17 mouse cellular contexts compared by ENCODE assay signal in genomic region chr11:98253807-98254206, GRCm38 (mm10).
"Had no signal": no experiment of that assay in that cellular context is flagged by ENCODE, and none has a peak within 500 bp of the region (broad histone marks: within the 10 kb centered on the region; RNA-seq: fewer than 3 reads in every experiment).

No protein-coding gene starts in this region.

- DNase-seq: left cerebral cortex, postnatal 4 days; liver; liver, embryonic 13.5 days; liver, postnatal 0 days; lung, adult 18-20 months; lung, adult 2 months; lung, embryonic 14.5 days; lung, postnatal 10 days; lung, postnatal 14 days; lung, postnatal 36 days; lung, postnatal 4 days; midbrain, embryonic 14.5 days had no signal

- ATAC-seq: liver, embryonic 12.5 days; liver, postnatal 0 days; lung, postnatal 0 days; midbrain, embryonic 13.5 days; midbrain, embryonic 15.5 days; midbrain, embryonic 16.5 days had no signal
